Mouse (Mus musculus) liver, embryonic 15.5 days (tissue): ENCODE data around the gene Plekhg1. TPM values are rescaled to one million over a fixed set of nuclear protein-coding genes. Genes with fewer than 3 reads are reported as not detected.

ENCODE experiments used
- ATAC-seq: fragments of 200-750 bp; cut with Nextera tagmentation; 2 replicates; pipeline ENCODE4 v1.8.0; 2017; ENCODE audit warnings: moderate number of reproducible peaks, mild to moderate bottlenecking, moderate library complexity; ENCODE audit not compliant: insufficient read depth
- H3K27ac ChIP-seq: fragments of 300-500 bp; sonication (generic); replicated peaks from 2 replicates; pipeline ENCODE4 v1.5.1; 2015; ENCODE audit warnings: mild to moderate bottlenecking, inconsistent platforms
- H3K27me3 ChIP-seq: fragments of 300-500 bp; sonication (generic); 2 replicates; pipeline ENCODE4 v1.6.1; 2015; ENCODE audit warnings: mild to moderate bottlenecking, inconsistent platforms
- H3K36me3 ChIP-seq: fragments of 300-500 bp; sonication (generic); replicated peaks from 2 replicates; pipeline ENCODE4 v1.6.1; 2015; ENCODE audit warnings: moderate library complexity, mild to moderate bottlenecking, inconsistent platforms
- H3K4me1 ChIP-seq: fragments of 300-500 bp; sonication (generic); replicated peaks from 2 replicates; pipeline ENCODE4 v1.6.1; 2015; ENCODE audit warnings: inconsistent platforms
- H3K4me2 ChIP-seq: fragments of 300-500 bp; sonication (generic); 2 replicates; pipeline ENCODE4 v1.6.1; 2015; ENCODE audit warnings: moderate library complexity, mild to moderate bottlenecking, inconsistent platforms
- H3K4me3 ChIP-seq: fragments of 300-500 bp; sonication (generic); replicated peaks from 2 replicates; pipeline ENCODE4 v1.5.1; 2015; ENCODE audit warnings: mild to moderate bottlenecking, inconsistent platforms
- H3K9ac ChIP-seq: fragments of 300-500 bp; sonication (generic); 2 replicates; pipeline ENCODE4 v1.6.1; 2015; ENCODE audit warnings: moderate library complexity, mild to moderate bottlenecking, inconsistent platforms
- H3K9me3 ChIP-seq: fragments of 300-500 bp; sonication (generic); replicated peaks from 2 replicates; pipeline ENCODE4 v1.6.1; 2016; ENCODE audit warnings: inconsistent platforms
- WGBS: fragments of 180-500 bp; shearing (Covaris S2); methylation state at CpG from one replicate; pipeline ENCODE4 v1.1.7; 2015; ENCODE audit warnings: mixed read lengths; ENCODE audit not compliant: insufficient replicate concordance; 5-methylcytosine and 5-hydroxymethylcytosine counted together
- polyA plus RNA-seq: library from polyadenylated mRNA; unstranded; fragments of >200 nt; fragmentation: Nextera tagmentation; extraction: Ambion mirVana; gene quantifications from 2 replicates; pipeline ENCODE4 v1.2.1, GENCODE M21; 2015

Gene Plekhg1
- polyA plus RNA-seq, 1 experiment from 2014 or later = 1.0 TPM

DNA sequence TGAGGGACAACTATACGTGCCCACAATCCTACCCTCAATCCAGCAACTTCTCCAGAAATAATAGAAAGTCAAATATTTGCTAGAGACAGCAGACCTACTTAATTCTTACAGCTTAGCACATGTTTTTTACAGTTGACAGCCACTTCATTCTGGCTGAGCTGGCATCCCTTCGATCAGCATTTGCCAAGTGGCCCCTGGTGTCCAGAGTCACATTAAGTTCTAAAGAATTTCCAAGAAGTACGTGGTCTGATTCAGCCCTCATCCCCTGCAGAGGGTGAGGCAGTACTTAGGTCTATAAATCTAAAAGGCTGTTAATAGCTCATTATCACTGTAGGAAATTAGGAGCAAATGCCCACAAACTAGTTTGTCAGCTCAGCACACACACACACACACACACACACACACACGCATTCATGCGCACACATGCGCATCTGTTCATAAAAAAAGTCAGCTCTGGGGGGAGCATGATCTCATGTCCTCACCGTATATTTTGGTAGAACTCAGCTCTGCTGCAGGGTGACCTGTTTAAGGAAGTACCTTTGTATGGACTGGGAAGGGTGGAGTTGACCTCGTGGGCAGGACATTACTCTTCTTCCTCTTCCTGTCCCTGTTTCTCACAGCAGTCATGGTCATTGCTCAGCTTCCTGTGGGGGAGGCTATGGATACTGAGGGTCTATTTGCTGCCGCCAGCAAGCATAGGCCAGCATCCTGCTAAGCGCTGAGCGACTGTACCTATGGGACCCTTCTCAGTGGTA lies 91.6 kb downstream of the Plekhg1 start:
- WGBS = 45% methylated on average over 11 of the region's 11 CpGs
- Histone ChIP-seq H3K9ac (no peak overlapping the region), H3K9me3 (no peaks in the 10 kb centered on the region), H3K36me3 (no peaks in the 10 kb centered on the region), H3K27ac (no peak overlapping the region), H3K4me2 (no peak overlapping the region), H3K4me1 (no peaks in the 10 kb centered on the region), H3K4me3 (no peak overlapping the region), H3K27me3 (no peaks in the 10 kb centered on the region)
- ATAC-seq = peak; percentile 52

DNA sequence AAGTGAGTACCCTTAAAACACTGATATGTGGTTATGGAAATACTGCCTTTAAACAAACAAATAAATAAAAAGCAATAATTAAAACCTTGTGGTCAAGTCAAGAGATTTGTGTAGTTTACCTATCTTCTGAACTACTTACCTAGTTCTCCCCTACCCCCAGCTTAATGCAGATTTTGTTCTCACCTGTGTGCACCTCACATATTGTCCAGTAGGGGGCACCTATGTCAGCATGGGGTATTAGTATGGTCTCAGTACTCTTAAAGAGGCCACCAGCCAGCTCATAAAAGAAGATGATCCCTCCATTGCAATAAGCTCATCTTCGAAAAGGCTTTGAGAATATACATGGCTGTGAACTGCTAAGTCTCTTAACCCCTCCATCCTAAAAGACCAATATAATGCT lies 93.9 kb downstream of the Plekhg1 start:
- no peaks in the 10 kb centered on the region for H3K36me3 ChIP-seq
- H3K27ac ChIP-seq = no peak overlapping the region
- no peak overlapping the region for H3K4me2 ChIP-seq
- no peaks in the 10 kb centered on the region for H3K4me1 ChIP-seq
- no peak for ATAC-seq
- no peaks in the 10 kb centered on the region for H3K27me3 ChIP-seq
- WGBS = 73% methylated on average over 1 of the region's 1 CpGs
- no peak overlapping the region for H3K9ac ChIP-seq
- H3K9me3 ChIP-seq = no peaks in the 10 kb centered on the region
- H3K4me3 ChIP-seq = no peak overlapping the region

DNA sequence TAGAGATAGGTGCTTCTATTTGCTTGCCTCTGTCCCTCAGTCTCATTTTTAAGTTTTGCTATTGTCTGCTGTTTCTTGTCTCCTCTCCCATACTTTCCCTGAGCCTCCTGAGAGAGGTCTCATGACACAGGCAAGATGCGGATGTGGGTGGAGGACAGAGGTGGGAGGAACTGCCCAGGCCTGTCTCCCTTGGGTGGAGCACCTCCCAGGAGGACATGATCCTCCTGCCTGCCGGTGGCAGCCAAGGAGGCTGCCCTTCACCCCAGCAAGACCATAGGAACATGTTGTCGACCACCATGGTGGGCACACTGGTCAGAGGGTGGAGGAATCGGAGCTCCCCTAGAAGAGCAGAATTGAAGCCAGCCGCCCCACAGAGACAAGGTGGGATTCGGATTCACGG lies 94.5 kb downstream of the Plekhg1 start:
- Histone ChIP-seq H3K4me2 (no peak overlapping the region), H3K9ac (no peak overlapping the region), H3K27ac (no peak overlapping the region), H3K4me1 (no peaks in the 10 kb centered on the region), H3K4me3 (no peak overlapping the region), H3K36me3 (no peaks in the 10 kb centered on the region), H3K27me3 (no peaks in the 10 kb centered on the region), H3K9me3 (no peaks in the 10 kb centered on the region)
- WGBS = 67% methylated on average over 7 of the region's 7 CpGs
- no peak for ATAC-seq

DNA sequence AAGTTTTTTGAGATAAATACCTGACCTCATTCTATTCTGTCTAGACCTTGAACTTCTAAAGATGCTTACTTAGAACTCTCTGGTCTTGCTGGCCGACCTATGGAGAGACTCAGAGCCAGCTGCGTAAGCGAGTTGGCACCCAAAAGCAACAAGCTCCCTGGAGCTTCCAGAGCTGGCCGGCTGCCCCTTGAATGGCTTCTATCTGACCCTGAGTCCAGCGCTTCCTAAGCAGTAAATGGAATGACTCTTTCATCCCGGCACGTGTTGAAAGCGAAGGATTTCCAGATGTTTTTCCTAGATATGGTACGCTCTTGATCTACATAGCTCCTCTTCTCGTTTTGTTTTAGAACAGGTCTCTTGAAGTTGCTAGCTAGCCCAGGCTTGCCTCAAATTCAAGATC lies 95.5 kb downstream of the Plekhg1 start:
- no peak overlapping the region for H3K4me2 ChIP-seq
- no peak overlapping the region for H3K4me3 ChIP-seq
- H3K4me1 ChIP-seq = no peaks in the 10 kb centered on the region
- 64% methylated on average over 10 of the region's 10 CpGs for WGBS
- no peaks in the 10 kb centered on the region for H3K9me3 ChIP-seq
- ATAC-seq = no peak
- no peak overlapping the region for H3K9ac ChIP-seq
- H3K27ac ChIP-seq = no peak overlapping the region
- H3K36me3 ChIP-seq = no peaks in the 10 kb centered on the region
- H3K27me3 ChIP-seq = no peaks in the 10 kb centered on the region

DNA sequence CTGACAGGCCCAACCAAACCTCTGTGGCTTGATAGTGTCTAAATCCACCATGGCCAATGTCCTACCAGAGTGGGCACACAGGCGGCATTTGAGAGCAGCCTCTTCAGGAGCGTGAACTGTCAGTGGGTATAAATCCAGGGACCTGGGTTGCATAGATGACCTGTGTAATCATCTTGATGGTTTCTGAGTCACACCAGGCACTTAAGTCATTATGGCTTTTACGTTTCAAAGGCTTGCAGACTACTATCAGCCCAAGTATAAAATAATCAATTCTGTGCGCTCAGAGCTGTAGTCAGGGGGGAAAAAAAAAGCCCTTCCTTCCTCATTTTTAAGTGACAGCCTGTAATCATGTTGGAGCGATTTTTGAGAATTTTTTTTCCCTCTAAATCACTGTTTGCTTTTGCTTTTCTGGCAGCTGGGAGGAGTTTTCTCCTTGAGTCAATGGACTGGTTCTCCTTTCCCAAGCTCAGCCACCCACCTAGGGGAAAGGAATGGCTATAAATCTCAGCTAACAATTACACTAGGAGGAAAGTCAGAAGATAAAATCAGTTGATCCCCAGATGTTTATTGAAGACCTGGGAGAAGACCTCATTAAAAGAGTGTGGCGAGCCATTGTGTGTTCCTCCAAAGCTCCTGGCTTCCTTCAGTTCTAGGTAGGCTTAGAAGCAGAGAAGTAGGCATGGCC lies 99.7 kb downstream of the Plekhg1 start:
- Histone ChIP-seq H3K27me3 (no peaks in the 10 kb centered on the region), H3K4me2 (no peak overlapping the region), H3K4me3 (no peak overlapping the region), H3K9ac (no peak overlapping the region), H3K4me1 (no peaks in the 10 kb centered on the region), H3K9me3 (no peaks in the 10 kb centered on the region), H3K36me3 (no peaks in the 10 kb centered on the region), H3K27ac (no peak overlapping the region)
- 31% methylated on average over 6 of the region's 6 CpGs for WGBS
- no peak for ATAC-seq

DNA sequence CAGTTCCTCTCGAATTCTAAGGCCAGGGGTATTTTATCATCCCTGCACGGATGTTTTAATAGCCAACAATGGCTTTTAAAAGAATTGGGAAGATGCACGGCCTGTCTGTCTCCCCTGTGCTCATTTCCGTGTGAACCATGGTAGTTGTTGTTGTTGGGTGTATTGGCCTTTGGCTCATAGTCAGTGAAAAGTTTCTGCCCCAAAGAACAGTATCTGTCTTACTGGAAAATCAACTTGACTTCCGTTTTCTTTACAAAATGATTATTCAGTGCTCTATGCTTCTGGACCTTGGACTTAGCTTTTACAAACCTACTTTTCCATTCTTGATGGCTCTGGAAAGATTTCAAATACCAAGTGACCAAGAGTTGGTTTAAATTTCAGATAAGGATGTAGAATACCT lies 104.3 kb downstream of the Plekhg1 start:
- no peak overlapping the region for H3K4me3 ChIP-seq
- ATAC-seq = no peak

DNA sequence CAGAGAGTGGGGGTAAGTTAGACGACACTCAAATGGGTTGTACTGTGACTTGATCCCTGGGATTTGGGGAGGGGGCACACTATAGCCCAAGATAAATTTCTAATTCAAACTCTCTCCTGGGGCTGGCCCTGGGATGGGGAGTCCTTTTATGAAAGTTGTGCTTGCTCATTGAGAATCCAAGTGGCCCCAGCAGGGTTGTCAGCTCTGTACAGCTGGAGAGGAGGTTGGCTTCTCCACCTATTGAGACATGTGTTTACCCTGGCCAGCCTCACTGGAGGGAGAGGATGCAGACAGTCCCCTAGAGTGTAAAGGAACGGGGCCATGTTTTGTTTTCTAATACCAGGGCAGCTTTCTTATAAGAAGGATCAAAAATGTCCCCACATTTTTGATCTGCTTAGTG lies 106.9 kb downstream of the Plekhg1 start:
- no peak for ATAC-seq
- 41% methylated on average over 2 of the region's 2 CpGs for WGBS

More for the DNA sequence above, 104.3 kb downstream of the Plekhg1 start:
- Histone ChIP-seq H3K36me3 (no peaks in the 10 kb centered on the region), H3K9ac (no peak overlapping the region), H3K27ac (no peak overlapping the region), H3K4me2 (no peak overlapping the region), H3K27me3 (no peaks in the 10 kb centered on the region), H3K9me3 (no peaks in the 10 kb centered on the region), H3K4me1 (no peaks in the 10 kb centered on the region)
- 49% methylated on average over 5 of the region's 5 CpGs for WGBS

DNA sequence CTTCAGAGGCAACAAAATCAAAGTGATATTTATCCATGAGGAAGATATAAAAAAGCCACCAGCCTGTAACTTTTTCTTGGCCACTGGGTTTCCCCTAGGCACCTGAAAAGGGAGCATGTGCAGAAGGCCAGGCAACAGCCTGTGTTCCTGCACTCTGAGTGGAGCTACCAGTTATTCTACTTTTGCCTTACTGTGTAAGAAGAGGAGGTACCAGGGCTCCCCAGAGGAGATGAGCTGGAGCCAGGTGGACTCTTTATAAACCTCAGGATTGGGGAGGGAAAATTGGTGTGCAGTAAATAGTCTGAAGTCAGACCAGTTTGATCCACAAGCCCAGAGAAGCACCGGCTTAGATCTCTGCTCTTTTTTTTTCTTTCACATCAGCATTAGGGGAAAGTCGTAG lies 111.3 kb downstream of the Plekhg1 start:
- no peak overlapping the region for H3K9ac ChIP-seq
- no peaks in the 10 kb centered on the region for H3K9me3 ChIP-seq
- no peak overlapping the region for H3K4me2 ChIP-seq
- WGBS = 30% methylated on average over 2 of the region's 2 CpGs
- no peaks in the 10 kb centered on the region for H3K27me3 ChIP-seq
- ATAC-seq = no peak
- no peaks in the 10 kb centered on the region for H3K4me1 ChIP-seq
- no peak overlapping the region for H3K4me3 ChIP-seq
- H3K27ac ChIP-seq = no peak overlapping the region
- no peaks in the 10 kb centered on the region for H3K36me3 ChIP-seq

More for the DNA sequence above, 106.9 kb downstream of the Plekhg1 start:
- H3K4me1 ChIP-seq = no peaks in the 10 kb centered on the region
- no peaks in the 10 kb centered on the region for H3K27me3 ChIP-seq
- H3K9me3 ChIP-seq = no peaks in the 10 kb centered on the region
- no peak overlapping the region for H3K4me3 ChIP-seq
- no peaks in the 10 kb centered on the region for H3K36me3 ChIP-seq
- H3K9ac ChIP-seq = no peak overlapping the region
- no peak overlapping the region for H3K27ac ChIP-seq
- no peak overlapping the region for H3K4me2 ChIP-seq

DNA sequence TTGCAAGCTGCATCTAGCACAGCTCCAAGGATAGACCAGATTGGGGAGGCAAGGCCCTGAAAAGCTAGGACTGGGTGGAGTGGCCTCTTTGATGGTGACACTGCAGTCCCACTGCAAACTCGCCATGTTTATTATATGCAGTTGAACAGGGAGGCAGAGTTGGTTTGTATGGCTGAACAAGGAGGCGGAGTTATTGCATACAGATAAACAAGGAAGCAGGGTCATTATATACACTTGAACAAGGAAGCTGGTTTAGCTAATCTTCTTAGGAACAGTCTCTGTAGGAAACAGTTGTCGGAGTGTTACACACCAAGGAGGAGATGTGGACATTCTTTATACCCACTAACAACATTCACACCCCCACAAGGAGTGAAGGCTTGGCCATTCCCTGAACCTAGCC lies 112.6 kb downstream of the Plekhg1 start:
- no peak for ATAC-seq
- H3K9ac ChIP-seq = no peak overlapping the region
- no peaks in the 10 kb centered on the region for H3K36me3 ChIP-seq
- no peak overlapping the region for H3K4me2 ChIP-seq
- no peaks in the 10 kb centered on the region for H3K27me3 ChIP-seq
- WGBS = 58% methylated on average over 3 of the region's 3 CpGs
- no peak overlapping the region for H3K4me3 ChIP-seq
- H3K27ac ChIP-seq = no peak overlapping the region
- no peaks in the 10 kb centered on the region for H3K4me1 ChIP-seq
- H3K9me3 ChIP-seq = no peaks in the 10 kb centered on the region

DNA sequence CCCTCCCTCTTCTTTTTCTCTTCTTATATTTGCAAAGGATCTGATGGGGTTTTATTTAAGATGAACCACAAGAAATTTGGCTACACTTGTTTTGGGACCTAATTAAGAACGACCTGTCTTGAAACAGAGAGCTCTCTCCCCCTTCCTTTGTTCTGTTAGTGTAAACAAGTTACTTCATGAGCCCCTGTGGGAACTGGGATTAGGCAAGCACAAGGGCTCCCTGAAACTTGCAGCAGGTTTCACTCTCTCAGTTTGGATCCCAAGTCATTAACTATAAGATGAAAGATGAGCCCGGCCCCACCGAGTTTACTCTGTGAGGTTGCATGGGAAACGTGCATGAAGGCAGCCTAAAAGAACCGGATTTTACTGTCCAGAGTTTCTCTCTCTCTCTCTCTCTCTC lies 117.7 kb downstream of the Plekhg1 start:
- Histone ChIP-seq H3K4me3 (no peak overlapping the region), H3K4me1 (no peaks in the 10 kb centered on the region), H3K9ac (no peak overlapping the region), H3K36me3 (no peaks in the 10 kb centered on the region), H3K9me3 (no peaks in the 10 kb centered on the region), H3K27ac (no peak overlapping the region), H3K4me2 (no peak overlapping the region), H3K27me3 (no peaks in the 10 kb centered on the region)
- 34% methylated on average over 5 of the region's 5 CpGs for WGBS
- ATAC-seq = no peak

DNA sequence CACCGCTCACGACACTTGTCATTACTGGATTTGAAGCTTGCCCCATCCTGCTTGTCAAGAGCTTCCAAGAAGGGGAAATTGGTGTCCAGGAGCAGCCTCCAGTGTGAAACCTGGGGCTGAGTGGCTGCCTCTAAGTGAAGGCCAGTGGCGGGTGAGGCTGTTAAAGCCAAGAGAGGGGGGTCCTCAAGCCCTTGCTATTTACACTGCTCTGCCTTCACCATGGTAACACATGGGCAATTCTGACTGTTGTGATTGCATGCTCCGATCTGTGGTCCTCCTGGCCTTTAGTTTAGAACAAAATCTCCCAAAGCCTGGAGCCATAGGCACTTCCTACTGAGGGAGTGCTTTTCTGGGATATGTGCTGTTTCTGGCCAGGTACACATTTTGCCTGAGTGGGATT lies 118.3 kb downstream of the Plekhg1 start:
- WGBS = 56% methylated on average over 4 of the region's 4 CpGs
- Histone ChIP-seq H3K27me3 (no peaks in the 10 kb centered on the region), H3K4me2 (no peak overlapping the region), H3K4me3 (no peak overlapping the region), H3K9me3 (no peaks in the 10 kb centered on the region), H3K9ac (no peak overlapping the region), H3K27ac (no peak overlapping the region), H3K36me3 (no peaks in the 10 kb centered on the region), H3K4me1 (no peaks in the 10 kb centered on the region)
- no peak for ATAC-seq
